Mouse (Mus musculus): Measurements from ENCODE around the gene Sp7. TPM values are rescaled to one million over a fixed set of nuclear protein-coding genes. Genes with fewer than 3 reads are reported as not detected.

Gene Sp7
- total and polyA plus RNA-seq, 3 experiments, result not detected

DNA sequence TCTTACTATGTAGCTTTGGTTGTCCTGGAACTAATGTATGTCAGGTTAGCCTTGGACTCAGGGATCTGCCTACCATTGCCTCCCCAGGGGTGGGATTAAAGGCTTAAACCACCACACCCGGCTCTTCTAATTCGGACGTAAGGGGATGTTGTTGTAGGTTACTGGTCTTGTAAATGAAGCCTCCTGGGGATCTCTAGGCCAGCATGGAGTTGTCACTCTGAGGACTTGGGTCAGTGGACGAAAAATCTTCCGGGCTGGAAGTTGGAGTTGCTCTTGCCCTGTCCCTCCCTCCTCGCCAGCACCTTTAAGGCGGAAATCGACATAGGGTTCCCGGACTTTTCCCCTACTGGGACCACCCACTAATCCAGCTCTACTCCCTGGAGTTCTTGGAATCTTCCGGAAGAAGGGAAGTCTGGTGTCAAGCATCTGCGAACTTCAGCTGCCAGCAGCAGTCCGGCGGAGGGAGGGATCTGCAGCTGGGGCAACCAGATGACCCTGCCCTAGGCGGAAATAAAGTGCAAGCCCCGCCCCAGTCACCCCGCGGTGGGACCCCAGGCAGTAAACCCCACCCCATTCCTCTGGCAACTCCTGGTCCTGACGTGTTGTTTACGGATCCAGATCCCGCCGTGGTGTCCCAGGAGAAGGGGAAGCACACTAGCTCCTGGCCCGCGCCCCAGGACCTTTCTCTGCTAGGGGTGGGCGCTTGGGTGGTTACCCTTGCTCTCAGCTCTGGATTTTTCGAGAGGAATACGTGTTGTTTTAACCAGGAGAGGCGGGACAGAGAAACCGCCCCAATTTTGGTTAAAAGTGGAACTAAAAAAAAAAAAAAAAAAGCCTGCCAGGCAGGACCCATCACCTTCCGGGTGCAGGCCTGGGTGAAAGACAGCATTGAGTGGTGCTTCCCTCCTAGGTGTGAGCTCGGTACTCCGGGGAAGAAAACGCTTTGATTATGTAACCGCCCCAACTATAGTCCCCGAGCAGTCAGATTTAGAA, 32.5 kb upstream of the Sp7 start (continued):
- peak; percentile 58; the same call in 1 of the 2 replicates for TF ChIP-seq SIN3A (IDR thresholded peaks at IDR 0.05; ENCODE audit: low read length)

DNA sequence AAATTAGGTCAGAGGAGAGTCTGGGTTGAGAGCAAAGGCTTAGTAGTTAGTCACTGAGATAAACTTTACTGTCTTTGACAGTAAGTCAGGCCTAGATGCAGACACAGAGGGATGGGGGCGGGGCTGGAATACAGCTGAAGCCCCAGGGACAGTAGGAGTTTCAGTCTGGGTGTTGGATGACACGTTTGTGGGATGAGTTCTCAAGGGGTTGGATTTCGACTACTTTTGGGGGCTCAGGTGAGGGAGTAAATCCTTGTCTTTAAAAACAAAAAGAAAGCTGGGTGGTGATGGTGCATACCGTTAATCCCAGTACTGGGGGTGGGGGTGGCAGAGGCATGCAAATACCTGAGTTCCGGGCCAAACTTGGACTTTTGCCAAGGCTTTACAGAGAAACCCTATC, 31.6 kb upstream of the Sp7 start:
- peaks cover 0 to 17% of the 10 kb centered on the region in 2 experiments; a peak in 2 of 4 replicates for H3K36me3 ChIP-seq (ENCODE audit: control insufficient read depth in 1 of 2, insufficient read depth in 2 of 2, low read length in 2 of 2)
- TF ChIP-seq NELFE (IDR thresholded peaks at IDR 0.05; ENCODE audit: low read depth, low read length), result no peak
- no peak for TF ChIP-seq MAX (IDR thresholded peaks at IDR 0.05; ENCODE audit: low read length)
- TF ChIP-seq KAT2A (conservative IDR thresholded peaks at IDR 0.05; ENCODE audit: low read depth, low read length), result no peak
- no peak for TF ChIP-seq GABPA (IDR thresholded peaks at IDR 0.05; ENCODE audit: low read depth, low read length)
- TF ChIP-seq CTCF (IDR thresholded peaks at IDR 0.05 in 2 of 3, conservative IDR thresholded peaks at IDR 0.05 in 1 of 3; ENCODE audit: control insufficient read depth in 1 of 3, insufficient read depth in 1 of 3, low read depth in 2 of 3, low read length in 3 of 3, poor library complexity in 1 of 3, severe bottlenecking in 1 of 3), result no peak
- no peak for TF ChIP-seq MYC (IDR thresholded peaks at IDR 0.05; ENCODE audit: low read depth, low read length)
- TF ChIP-seq BHLHE40 (IDR thresholded peaks at IDR 0.05; ENCODE audit: borderline replicate concordance, low read depth, low read length), result no peak
- TF ChIP-seq ELF1 (IDR thresholded peaks at IDR 0.05; ENCODE audit: low read depth, low read length), result no peak
- no peak for TF ChIP-seq MAFK (IDR thresholded peaks at IDR 0.05; ENCODE audit: borderline replicate concordance, low read depth, low read length)
- no peak for TF ChIP-seq TAL1 (IDR thresholded peaks at IDR 0.05; ENCODE audit: low read length)
- TF ChIP-seq TCF12 (IDR thresholded peaks at IDR 0.05; ENCODE audit: low read depth, low read length), result no peak
- no peak for TF ChIP-seq CHD2 (IDR thresholded peaks at IDR 0.05; ENCODE audit: low read length)
- no peak for TF ChIP-seq ZMIZ1 (IDR thresholded peaks at IDR 0.05; ENCODE audit: low read depth, low read length)
- no peak for TF ChIP-seq MEF2A (IDR thresholded peaks at IDR 0.05; ENCODE audit: extremely low read depth, insufficient replicate concordance, low read depth, low read length, poor library complexity, severe bottlenecking)
- H3K27ac ChIP-seq (ENCODE audit: control insufficient read depth, low read depth, low read length), result no peak overlapping the region
- DNase-seq (ENCODE audit: low read depth, low spot score), result no peak
- peaks cover 8 to 20% of the 10 kb centered on the region in 2 experiments for H3K4me1 ChIP-seq (ENCODE audit: control insufficient read depth in 1 of 2, insufficient read depth in 2 of 2, low read length in 2 of 2)
- H3K27me3 ChIP-seq (ENCODE audit: control insufficient read depth in 1 of 2, insufficient read depth in 2 of 2, low read length in 2 of 2), result no peaks in the 10 kb centered on the region
- H3K4me3 ChIP-seq (ENCODE audit: control insufficient read depth in 1 of 2, insufficient read depth in 1 of 2, low read depth in 2 of 2, low read length in 2 of 2), result no peak overlapping the region
- peaks cover 1% of the 10 kb centered on the region; the same call in 1 of the 2 replicates for H3K79me2 ChIP-seq (ENCODE audit: control insufficient read depth, insufficient read depth, low read length, poor library complexity)
- H3K9me3 ChIP-seq (replicated peaks; ENCODE audit: insufficient read depth, low read length), result no peaks in the 10 kb centered on the region
- no peak overlapping the region for H3K9ac ChIP-seq (ENCODE audit: control insufficient read depth, low read depth, low read length, poor library complexity, severe bottlenecking)

DNA sequence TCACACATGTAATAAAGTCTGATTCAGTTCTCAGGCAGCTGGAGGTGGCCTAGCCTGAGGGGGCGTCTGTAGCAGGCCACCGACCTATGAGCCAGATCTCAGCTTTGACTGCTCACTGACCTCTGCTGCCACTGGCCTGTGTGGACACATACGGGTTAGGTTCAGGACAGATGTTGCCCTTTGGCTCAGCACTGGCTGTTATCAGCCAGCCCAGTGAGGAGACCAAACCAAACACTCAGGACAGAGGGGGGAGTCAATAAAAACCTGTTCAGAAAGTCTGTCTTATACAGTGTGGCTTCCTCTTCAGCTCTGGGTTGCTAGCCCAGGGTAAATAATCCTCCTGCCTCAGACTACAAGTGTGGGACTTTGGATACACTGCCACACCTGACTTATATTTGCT, 28.1 kb upstream of the Sp7 start:
- peak; percentile 50 for DNase-seq (ENCODE audit: low read depth, low spot score)
- Histone ChIP-seq H3K27me3 (ENCODE audit: control insufficient read depth in 1 of 2, insufficient read depth in 2 of 2, low read length in 2 of 2) (no peaks in the 10 kb centered on the region), H3K9ac (ENCODE audit: control insufficient read depth, low read depth, low read length, poor library complexity, severe bottlenecking) (no peak overlapping the region), H3K36me3 (ENCODE audit: control insufficient read depth in 1 of 2, insufficient read depth in 2 of 2, low read length in 2 of 2) (peaks cover 0 to 20% of the 10 kb centered on the region in 2 experiments; a peak in 2 of 4 replicates), H3K4me1 (ENCODE audit: control insufficient read depth in 1 of 2, insufficient read depth in 2 of 2, low read length in 2 of 2) (peaks cover 6 to 25% of the 10 kb centered on the region in 2 experiments; a peak in 3 of 4 replicates), H3K4me3 (ENCODE audit: control insufficient read depth in 1 of 2, insufficient read depth in 1 of 2, low read depth in 2 of 2, low read length in 2 of 2) (no peak overlapping the region), H3K27ac (ENCODE audit: control insufficient read depth, low read depth, low read length) (no peak overlapping the region), H3K79me2 (ENCODE audit: control insufficient read depth, insufficient read depth, low read length, poor library complexity) (peaks cover 1% of the 10 kb centered on the region; the same call in 1 of the 2 replicates), H3K9me3 (replicated peaks; ENCODE audit: insufficient read depth, low read length) (no peaks in the 10 kb centered on the region)
- no peak for TF ChIP-seq E2F4 (IDR thresholded peaks at IDR 0.05; ENCODE audit: borderline replicate concordance, low read depth, low read length)
- no peak for TF ChIP-seq ETS1 (IDR thresholded peaks at IDR 0.05; ENCODE audit: low read depth, low read length)
- no peak for TF ChIP-seq MYB (IDR thresholded peaks at IDR 0.05; ENCODE audit: low read depth, low read length)
- TF ChIP-seq MYC (IDR thresholded peaks at IDR 0.05; ENCODE audit: low read depth, low read length), result no peak
- TF ChIP-seq CHD1 (IDR thresholded peaks at IDR 0.05; ENCODE audit: low read depth, low read length), result no peak
- no peak for TF ChIP-seq POLR2AphosphoS5 (IDR thresholded peaks at IDR 0.05; ENCODE audit: borderline replicate concordance, low read depth, low read length)
- no peak for TF ChIP-seq KAT2A (conservative IDR thresholded peaks at IDR 0.05; ENCODE audit: low read depth, low read length)
- peak; percentile 20; the same call in 1 of the 2 replicates for TF ChIP-seq GATA1 (IDR thresholded peaks at IDR 0.05; ENCODE audit: low read depth, low read length)
- TF ChIP-seq RAD21 (IDR thresholded peaks at IDR 0.05; ENCODE audit: low read depth, low read length), result no peak
- TF ChIP-seq NRF1 (IDR thresholded peaks at IDR 0.05; ENCODE audit: insufficient read depth, low read depth, low read length, poor library complexity, severe bottlenecking), result no peak
- TF ChIP-seq TAL1 (IDR thresholded peaks at IDR 0.05; ENCODE audit: low read length), result peak; percentile 38
- no peak for TF ChIP-seq POLR2A (IDR thresholded peaks at IDR 0.05; ENCODE audit: control insufficient read depth in 1 of 2, insufficient read depth in 1 of 2, low read depth in 1 of 2, low read length in 2 of 2, poor library complexity in 1 of 2)
- no peak for TF ChIP-seq MEF2A (IDR thresholded peaks at IDR 0.05; ENCODE audit: extremely low read depth, insufficient replicate concordance, low read depth, low read length, poor library complexity, severe bottlenecking)

Measured in MEL (cell line).